7 mouse cellular contexts compared by ENCODE assay signal in the genomic region with DNA sequence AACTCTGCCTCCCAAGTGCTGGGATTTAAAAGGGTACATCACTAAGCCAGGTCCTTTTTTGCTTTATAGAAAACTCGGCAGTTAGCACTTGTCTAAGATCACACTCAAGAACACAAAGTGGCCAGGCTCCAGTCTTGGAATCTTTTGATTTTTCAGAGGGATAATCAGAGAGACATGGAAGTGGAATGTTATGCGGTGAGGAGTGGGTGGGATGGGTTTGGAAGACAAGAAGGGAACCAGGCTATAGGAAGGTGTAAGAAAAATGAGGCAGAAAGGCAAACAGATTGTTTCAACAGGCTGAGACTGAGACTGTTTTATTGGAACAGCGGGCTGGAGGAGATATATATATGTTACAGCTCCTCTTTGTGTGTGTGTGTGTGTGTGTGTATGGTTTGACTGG. TPM values are rescaled to one million over a fixed set of nuclear protein-coding genes. Genes with fewer than 3 reads are reported as not detected.
DNase-seq lines count a peak whose midpoint lies in the region; ATAC-seq and TF ChIP-seq lines count a peak whose summit lies in the region.

No protein-coding gene starts in this region.

- H3K4me1 ChIP-seq in lung, postnatal 0 days (ENCODE audit: insufficient read depth, low read depth, low read length): peaks cover 4% of the 10 kb centered on the region; the same call in 1 of the 2 replicates
- H3K4me1 ChIP-seq in lung, adult 2 months (ENCODE audit: control insufficient read depth, insufficient read depth, low read length): peaks cover 11% of the 10 kb centered on the region
- H3K4me1 ChIP-seq in forebrain, embryonic 14.5 days (ENCODE audit: control insufficient read depth, insufficient read depth, low read length): peaks cover 26% of the 10 kb centered on the region
- peaks cover 43% of the 10 kb centered on the region for H3K4me1 ChIP-seq in limb, embryonic 15.5 days
- peaks cover 30% of the 10 kb centered on the region for H3K4me1 ChIP-seq in stomach, embryonic 16.5 days (ENCODE audit: control insufficient read depth, insufficient read depth, low read length)

- DNase-seq in lung, postnatal 0 days (ENCODE audit: low spot score): no peak
- DNase-seq in lung, adult 2 months: no peak
- DNase-seq in forebrain, embryonic 14.5 days (ENCODE audit: low spot score): no peak
- DNase-seq in thymus, postnatal 10 days (ENCODE audit: low spot score in 2 of 2): no peak
- no peak for DNase-seq in left cerebral cortex, postnatal 36 days (ENCODE audit: low spot score in 2 of 2)

- 0 out of 2 replicates have a peak overlapping the region, but pooled peaks have one; percentile 82 for H3K9ac ChIP-seq in lung, postnatal 0 days (replicated peaks; ENCODE audit: low read depth)
- peak overlapping the region; percentile 90 for H3K9ac ChIP-seq in forebrain, embryonic 14.5 days (ENCODE audit: low read length)
- no peak overlapping the region for H3K9ac ChIP-seq in limb, embryonic 15.5 days
- peak overlapping the region; percentile 87 for H3K9ac ChIP-seq in stomach, embryonic 16.5 days (ENCODE audit: low read length)

- TF ChIP-seq EP300 in lung, postnatal 0 days (IDR thresholded peaks at IDR 0.05): no peak

- WGBS in lung, postnatal 0 days: 82% methylated on average over 3 of the region's 3 CpGs
- WGBS in lung, adult 2 months: 71% methylated on average over 3 of the region's 3 CpGs
- 88% methylated on average over 3 of the region's 3 CpGs for WGBS in forebrain, embryonic 14.5 days
- 77% methylated on average over 3 of the region's 3 CpGs for WGBS in limb, embryonic 15.5 days
- 84% methylated on average over 3 of the region's 3 CpGs for WGBS in stomach, embryonic 16.5 days

- ATAC-seq in lung, postnatal 0 days: no peak
- no peak for ATAC-seq in forebrain, embryonic 14.5 days
- ATAC-seq in limb, embryonic 15.5 days (ENCODE audit: insufficient number of reproducible peaks, low FRiP score, low TSS enrichment, low read depth): no peak
- ATAC-seq in stomach, embryonic 16.5 days (ENCODE audit: insufficient read depth, low FRiP score): no peak

- no peaks in the 10 kb centered on the region for H3K9me3 ChIP-seq in lung, postnatal 0 days (ENCODE audit: low read length)
- H3K9me3 ChIP-seq in forebrain, embryonic 14.5 days (replicated peaks; ENCODE audit: control insufficient read depth, low read length): no peaks in the 10 kb centered on the region
- H3K9me3 ChIP-seq in limb, embryonic 15.5 days: no peaks in the 10 kb centered on the region
- no peaks in the 10 kb centered on the region for H3K9me3 ChIP-seq in stomach, embryonic 16.5 days (replicated peaks; ENCODE audit: control insufficient read depth, low read length)

- no peak for TF ChIP-seq POLR2A in lung, adult 2 months (IDR thresholded peaks at IDR 0.05; ENCODE audit: borderline replicate concordance, extremely low read depth, low read depth, low read length)

- H3K4me3 ChIP-seq in lung, postnatal 0 days (ENCODE audit: low read depth, low read length): no peak overlapping the region
- H3K4me3 ChIP-seq in lung, adult 2 months (replicated peaks; ENCODE audit: extremely low read depth, low read depth, low read length): no peak overlapping the region
- H3K4me3 ChIP-seq in forebrain, embryonic 14.5 days (ENCODE audit: low read depth, low read length): peak overlapping the region; percentile 85
- H3K4me3 ChIP-seq in limb, embryonic 15.5 days: peak overlapping the region; percentile 83
- H3K4me3 ChIP-seq in stomach, embryonic 16.5 days (replicated peaks; ENCODE audit: low read length): no peak overlapping the region

- no peaks in the 10 kb centered on the region for H3K27me3 ChIP-seq in lung, postnatal 0 days (replicated peaks; ENCODE audit: insufficient read depth, low read length)
- no peaks in the 10 kb centered on the region for H3K27me3 ChIP-seq in forebrain, embryonic 14.5 days (replicated peaks; ENCODE audit: control insufficient read depth, insufficient read depth, low read length)
- H3K27me3 ChIP-seq in limb, embryonic 15.5 days: no peaks in the 10 kb centered on the region
- no peaks in the 10 kb centered on the region for H3K27me3 ChIP-seq in stomach, embryonic 16.5 days (ENCODE audit: control insufficient read depth, insufficient read depth, low read length)

- H3K4me2 ChIP-seq in lung, postnatal 0 days (replicated peaks; ENCODE audit: low read depth, low read length): no peak overlapping the region
- peak overlapping the region; percentile 72 for H3K4me2 ChIP-seq in forebrain, embryonic 14.5 days (ENCODE audit: low read length)
- peak overlapping the region; percentile 69 for H3K4me2 ChIP-seq in limb, embryonic 15.5 days
- H3K4me2 ChIP-seq in stomach, embryonic 16.5 days (ENCODE audit: low read depth, low read length): peak overlapping the region; percentile 77; the same call in 1 of the 2 replicates

- no peak overlapping the region for H3K27ac ChIP-seq in lung, postnatal 0 days (ENCODE audit: low read length)
- H3K27ac ChIP-seq in forebrain, embryonic 14.5 days (ENCODE audit: low read depth, low read length): peak overlapping the region; percentile 70; the same call in 1 of the 2 replicates
- H3K27ac ChIP-seq in limb, embryonic 15.5 days: peak overlapping the region; percentile 95
- H3K27ac ChIP-seq in stomach, embryonic 16.5 days (ENCODE audit: low read length): peak overlapping the region; percentile 91; the same call in 1 of the 2 replicates

- intact Hi-C loops in left cerebral cortex, postnatal 36 days (cut with DNase I): no loop called here

- TF ChIP-seq CTCF in lung, postnatal 0 days (IDR thresholded peaks at IDR 0.05): no peak
- no peak for TF ChIP-seq CTCF in lung, adult 2 months (IDR thresholded peaks at IDR 0.05; ENCODE audit: insufficient read depth, low read length)

- H3K36me3 ChIP-seq in lung, postnatal 0 days (ENCODE audit: insufficient read depth, low read length): no peaks in the 10 kb centered on the region
- 0 out of 2 replicates have a peak, but pooled peaks cover 3% of the 10 kb centered on the region for H3K36me3 ChIP-seq in forebrain, embryonic 14.5 days (ENCODE audit: control insufficient read depth, insufficient read depth, low read length)
- H3K36me3 ChIP-seq in limb, embryonic 15.5 days: peaks cover under 1% of the 10 kb centered on the region; the same call in 1 of the 2 replicates
- no peaks in the 10 kb centered on the region for H3K36me3 ChIP-seq in stomach, embryonic 16.5 days (ENCODE audit: control insufficient read depth, insufficient read depth, low read length)

RNA-seq across cellular contexts. Expression of a gene that starts 0.9 kb away (rescaled TPM):
- polyA plus RNA-seq in lung, postnatal 0 days (2015; fragmentation: Nextera tagmentation; extraction: Ambion mirVana): 47.2 and 58.1 TPM in 2 replicates
- polyA plus RNA-seq in lung, adult 2 months (2012; rRNA removed): 58.1 and 71.6 TPM in 2 replicates
- polyA plus RNA-seq in forebrain, embryonic 14.5 days (2014; fragmentation: Nextera tagmentation; extraction: Ambion mirVana): 125 and 131 TPM in 2 replicates
- 81.6 and 82.7 TPM in 2 replicates for polyA plus RNA-seq in limb, embryonic 15.5 days (2015; fragmentation: Nextera tagmentation; extraction: Ambion mirVana)
- polyA plus RNA-seq in stomach, embryonic 16.5 days (2015; fragmentation: Nextera tagmentation; extraction: Ambion mirVana): 71.3 and 74.3 TPM in 2 replicates
- total RNA-seq in left cerebral cortex, postnatal 36 days (2021): 10 to 100 TPM; 87.9 to 96.5 TPM

RNA-seq across cellular contexts. Expression of a gene that starts 15.6 kb away (rescaled TPM):
- 3.1 and 3.3 TPM in 2 replicates for polyA plus RNA-seq in lung, postnatal 0 days (2015; fragmentation: Nextera tagmentation; extraction: Ambion mirVana)
- polyA plus RNA-seq in lung, adult 2 months (2012; rRNA removed): 7.4 and 23.0 TPM in 2 replicates
- 0.32 and 0.54 TPM in 2 replicates for polyA plus RNA-seq in forebrain, embryonic 14.5 days (2014; fragmentation: Nextera tagmentation; extraction: Ambion mirVana)
- polyA plus RNA-seq in limb, embryonic 15.5 days (2015; fragmentation: Nextera tagmentation; extraction: Ambion mirVana): 54.1 and 57.4 TPM in 2 replicates
- 52.0 and 76.1 TPM in 2 replicates for polyA plus RNA-seq in stomach, embryonic 16.5 days (2015; fragmentation: Nextera tagmentation; extraction: Ambion mirVana)
- 1 to 10 TPM; 2.2 to 2.3 TPM for total RNA-seq in left cerebral cortex, postnatal 36 days (2021)

RNA-seq across cellular contexts. Expression of a gene that starts 37.9 kb away (rescaled TPM):
- polyA plus RNA-seq in lung, postnatal 0 days (2015; fragmentation: Nextera tagmentation; extraction: Ambion mirVana): 7.8 and 18.7 TPM in 2 replicates
- 27.9 and 38.2 TPM in 2 replicates for polyA plus RNA-seq in lung, adult 2 months (2012; rRNA removed)
- polyA plus RNA-seq in forebrain, embryonic 14.5 days (2014; fragmentation: Nextera tagmentation; extraction: Ambion mirVana): 1.1 and 1.7 TPM in 2 replicates
- 21.3 and 21.4 TPM in 2 replicates for polyA plus RNA-seq in limb, embryonic 15.5 days (2015; fragmentation: Nextera tagmentation; extraction: Ambion mirVana)
- 17.1 and 21.0 TPM in 2 replicates for polyA plus RNA-seq in stomach, embryonic 16.5 days (2015; fragmentation: Nextera tagmentation; extraction: Ambion mirVana)
- total RNA-seq in left cerebral cortex, postnatal 36 days (2021): 1 to 10 TPM; 6.8 to 8.1 TPM

Comparison
In these comparisons a context has a peak if more than half of its experiments do, and no peak if none do; other contexts are left out.
1. H3K4me3 ChIP-seq: peak in forebrain, embryonic 14.5 days (single experiment) and limb, embryonic 15.5 days (single experiment); none in lung, postnatal 0 days (single experiment), lung, adult 2 months (single experiment) and stomach, embryonic 16.5 days (single experiment).